Mouse (Mus musculus): Measurements from ENCODE around the gene Dll4.

The Dll4 gene

DNA sequence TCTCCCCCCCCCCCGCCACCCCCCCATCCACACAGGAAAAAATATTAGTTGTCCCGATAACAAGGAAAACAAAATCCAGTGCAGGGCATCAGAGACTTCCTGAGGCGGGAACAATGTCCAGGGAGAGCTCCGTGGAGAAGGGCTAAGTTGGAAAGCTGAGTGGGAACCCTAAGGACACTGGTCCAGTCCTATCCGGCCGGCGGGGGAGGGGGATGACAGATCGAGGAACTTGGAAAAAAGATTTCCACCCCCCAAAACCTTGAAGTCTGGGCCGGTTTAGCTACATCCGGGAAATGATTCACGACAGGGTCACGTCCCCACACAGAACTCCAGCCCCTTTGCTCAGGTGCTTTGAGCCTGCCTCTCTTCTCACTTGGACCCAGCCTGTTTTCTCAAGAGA lies 14.0 kb upstream of the Dll4 start:
- no peak for ATAC-seq (ENCODE audit: low TSS enrichment)

- no peak for ATAC-seq (ENCODE audit: low TSS enrichment)
Observed at GRCm38 (mm10) chr2:119312380-119312958, 13.1 kb upstream of the Dll4 start.

- ATAC-seq (ENCODE audit: low TSS enrichment): no peak
Observed at GRCm38 (mm10) chr2:119313780-119314479, 11.7 kb upstream of the Dll4 start.

- ATAC-seq (ENCODE audit: low TSS enrichment): 0 out of 2 replicates have a peak, but pooled peaks have one; percentile 34
Observed at GRCm38 (mm10) chr2:119314742-119315310, 10.8 kb upstream of the Dll4 start.

DNA sequence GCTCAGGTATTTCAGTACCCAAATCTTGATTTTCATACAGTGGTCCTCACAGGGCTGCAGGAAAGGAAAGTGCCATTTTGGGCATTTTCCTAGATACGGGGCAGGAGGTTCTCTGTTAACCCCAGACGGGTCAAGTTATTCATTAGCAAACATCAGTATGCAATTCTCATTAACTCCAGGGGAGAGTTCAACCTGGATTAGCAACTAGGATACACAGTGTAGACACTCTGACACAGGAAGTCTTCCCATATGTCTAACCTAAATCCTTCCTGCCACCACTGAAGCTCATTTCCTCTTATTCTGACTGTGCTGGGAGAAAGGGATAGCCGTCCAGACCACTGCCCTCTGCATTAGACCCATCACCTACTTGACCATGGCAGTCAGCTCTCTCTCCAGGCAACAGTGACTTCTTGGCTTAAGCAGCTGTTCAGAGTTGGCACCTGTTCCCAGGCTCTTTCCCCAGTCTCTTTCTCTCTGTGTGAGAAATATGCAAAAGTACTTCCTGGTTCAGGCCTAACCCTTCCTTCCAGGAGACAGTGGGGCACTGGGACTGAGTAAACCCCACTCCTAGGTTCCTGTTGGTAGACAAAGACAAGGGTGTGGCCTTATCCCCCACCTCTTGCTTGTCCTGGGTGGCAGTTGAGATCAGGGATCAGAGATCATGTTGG lies 7.4 kb upstream of the Dll4 start:
- no peak for ATAC-seq (ENCODE audit: low TSS enrichment)

- ATAC-seq (ENCODE audit: low TSS enrichment): no peak
Observed at GRCm38 (mm10) chr2:119320571-119320970, 5.0 kb upstream of the Dll4 start.

DNA sequence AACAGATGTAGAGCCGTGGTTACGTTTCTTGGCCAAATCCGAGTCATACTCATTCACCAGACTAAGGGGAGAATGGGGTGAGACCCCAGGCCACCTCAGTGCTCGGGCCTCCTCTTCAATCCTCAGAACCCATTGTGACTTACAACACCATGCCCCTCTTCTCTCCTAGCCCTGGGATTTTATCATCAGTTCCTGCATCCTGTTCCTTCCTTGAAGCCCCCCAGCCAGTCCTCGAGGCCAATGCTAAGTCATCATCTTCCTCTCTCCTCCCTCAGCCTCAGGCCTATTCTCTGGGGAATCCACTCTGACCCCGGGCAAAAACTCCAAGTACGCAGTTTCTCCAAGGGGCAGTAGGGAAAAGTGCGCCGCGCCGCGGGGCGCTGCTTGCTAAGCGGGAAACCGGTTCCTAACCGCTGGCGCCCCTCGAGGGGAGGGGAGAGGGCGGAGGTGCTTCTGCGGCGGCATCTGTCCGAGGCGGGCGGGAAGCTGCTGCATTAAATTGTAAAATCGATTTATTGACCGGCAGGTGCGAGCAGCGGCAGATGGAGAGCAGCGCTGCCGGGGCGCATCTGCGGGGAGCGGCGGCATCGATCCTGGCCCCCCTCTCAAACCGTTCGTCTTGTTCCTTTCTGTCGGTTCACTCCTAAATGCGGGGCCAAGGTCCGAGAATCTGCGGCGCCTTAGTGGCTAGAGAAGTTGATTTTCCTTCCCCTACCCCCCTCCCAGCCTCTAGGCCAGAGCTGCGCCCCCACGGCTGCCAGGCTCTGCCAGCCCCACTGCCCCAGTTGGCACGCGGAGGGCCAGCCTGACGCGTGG lies 3.6 kb upstream of the Dll4 start:
- no peak; the same call in 1 of the 2 replicates for ATAC-seq (ENCODE audit: low TSS enrichment)

DNA sequence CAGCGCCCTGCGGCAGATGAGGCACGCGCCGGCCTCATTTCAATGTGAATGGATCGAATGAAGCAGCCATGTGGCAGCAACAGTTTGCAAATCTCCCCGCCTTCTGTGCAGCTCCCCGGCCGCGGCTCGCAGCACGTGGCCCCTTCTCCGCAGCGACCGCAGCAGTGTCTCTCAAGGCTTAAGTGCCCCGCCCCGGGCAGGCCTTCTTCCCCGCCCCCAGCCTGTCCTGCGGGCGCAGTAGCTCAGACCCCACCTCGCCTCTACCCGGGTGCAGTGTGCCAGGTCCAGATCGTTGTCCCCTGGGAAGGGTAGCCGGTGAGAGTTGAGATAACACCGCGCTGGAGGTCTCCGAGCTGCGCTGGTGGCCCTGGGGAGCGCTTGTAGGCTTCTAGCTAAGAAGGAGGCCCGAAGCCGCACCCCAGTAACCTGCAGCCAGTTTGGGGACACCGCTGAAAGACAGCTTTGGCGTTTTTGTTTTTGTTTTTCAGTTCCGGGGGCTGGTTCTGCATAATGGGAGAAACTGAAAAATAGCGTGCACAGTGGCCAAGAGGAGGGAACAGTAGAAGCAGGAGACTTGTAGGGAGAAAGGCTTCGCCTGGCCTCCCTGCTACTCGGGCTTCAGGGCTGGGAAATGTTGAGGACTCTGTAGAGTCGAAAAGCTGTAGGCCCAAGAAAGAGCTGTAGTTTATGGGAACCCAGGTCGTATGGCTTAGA lies 2.8 kb upstream of the Dll4 start:
- ATAC-seq (ENCODE audit: low TSS enrichment): peak; percentile 33; the same call in 1 of the 2 replicates

- no peak for ATAC-seq (ENCODE audit: low TSS enrichment)
Observed at GRCm38 (mm10) chr2:119323866-119324575, 1.6 kb upstream of the Dll4 start.

DNA sequence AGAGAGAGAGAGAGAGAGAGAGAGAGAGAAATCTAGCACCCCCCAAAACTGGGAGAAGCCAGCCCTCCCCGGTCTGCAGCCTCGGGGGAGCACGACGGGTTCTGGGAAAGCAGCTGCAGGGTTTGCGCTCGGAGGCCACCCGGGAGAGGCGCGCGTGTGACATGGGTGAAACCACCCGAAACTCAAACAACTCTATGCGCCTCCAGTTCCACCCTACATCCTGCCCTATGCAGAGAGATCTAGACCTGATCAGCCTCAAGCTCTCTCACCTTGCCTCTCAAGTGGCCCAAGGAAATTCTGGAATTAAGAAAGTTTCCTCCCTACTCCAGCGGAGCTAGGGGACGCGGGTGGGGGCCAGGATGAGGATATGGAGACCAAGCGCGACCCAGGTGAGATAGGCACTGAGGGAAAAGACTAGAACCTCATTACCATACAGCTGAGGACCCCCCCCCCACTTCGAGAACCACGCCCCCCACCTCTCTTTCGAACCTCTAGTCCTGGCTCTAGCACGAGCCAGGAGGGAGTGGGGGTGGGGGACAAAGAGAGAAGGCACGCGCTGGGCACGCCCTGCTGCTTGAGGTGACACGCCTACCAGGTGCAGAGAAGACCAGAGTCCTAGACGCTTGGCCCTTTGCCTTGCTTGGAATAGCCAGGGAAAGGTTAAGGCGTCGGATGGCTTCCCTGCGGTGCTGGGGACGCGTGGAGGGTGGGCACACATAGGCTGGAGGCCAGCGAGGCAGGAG lies 837 bp upstream of the Dll4 start:
- no peak for ATAC-seq (ENCODE audit: low TSS enrichment)

DNA sequence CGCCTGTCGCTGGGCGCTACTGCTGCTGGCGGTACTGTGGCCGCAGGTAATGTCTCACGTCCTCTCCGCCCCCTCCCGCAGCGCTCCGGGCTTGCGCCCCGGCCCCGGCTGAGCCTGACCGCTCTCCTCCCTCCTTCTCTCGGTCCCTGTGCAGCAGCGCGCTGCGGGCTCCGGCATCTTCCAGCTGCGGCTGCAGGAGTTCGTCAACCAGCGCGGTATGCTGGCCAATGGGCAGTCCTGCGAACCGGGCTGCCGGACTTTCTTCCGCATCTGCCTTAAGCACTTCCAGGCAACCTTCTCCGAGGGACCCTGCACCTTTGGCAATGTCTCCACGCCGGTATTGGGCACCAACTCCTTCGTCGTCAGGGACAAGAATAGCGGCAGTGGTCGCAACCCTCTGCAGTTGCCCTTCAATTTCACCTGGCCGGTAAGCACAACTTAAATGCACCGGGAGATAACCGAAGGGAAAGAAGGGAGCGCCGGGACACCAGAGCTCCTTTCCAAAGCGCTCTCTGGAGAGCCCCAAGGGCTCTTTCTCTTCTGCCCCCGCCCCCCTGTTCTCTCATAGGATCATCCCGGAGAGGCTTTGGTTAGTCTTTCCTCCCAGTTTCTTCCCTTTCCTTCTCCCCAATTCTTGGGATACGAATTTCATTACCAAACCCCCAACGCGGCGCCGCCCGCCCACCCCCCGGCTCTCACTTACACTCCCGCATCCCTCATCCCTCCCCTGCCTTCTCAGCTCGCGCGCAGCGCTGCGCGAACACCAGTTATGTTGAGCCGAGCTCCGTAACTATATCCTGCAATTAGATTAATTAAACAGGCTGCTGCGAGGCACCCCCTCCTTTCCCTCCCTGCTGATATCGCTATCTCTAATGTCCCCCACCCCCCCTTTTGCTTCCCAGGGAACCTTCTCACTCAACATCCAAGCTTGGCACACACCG lies 847 bp downstream of the Dll4 start:
- peak; percentile 7; the same call in 1 of the 2 replicates for ATAC-seq (ENCODE audit: low TSS enrichment)

- ATAC-seq (ENCODE audit: low TSS enrichment): no peak
Observed at GRCm38 (mm10) chr2:119327102-119327480, 1.5 kb downstream of the Dll4 start.

DNA sequence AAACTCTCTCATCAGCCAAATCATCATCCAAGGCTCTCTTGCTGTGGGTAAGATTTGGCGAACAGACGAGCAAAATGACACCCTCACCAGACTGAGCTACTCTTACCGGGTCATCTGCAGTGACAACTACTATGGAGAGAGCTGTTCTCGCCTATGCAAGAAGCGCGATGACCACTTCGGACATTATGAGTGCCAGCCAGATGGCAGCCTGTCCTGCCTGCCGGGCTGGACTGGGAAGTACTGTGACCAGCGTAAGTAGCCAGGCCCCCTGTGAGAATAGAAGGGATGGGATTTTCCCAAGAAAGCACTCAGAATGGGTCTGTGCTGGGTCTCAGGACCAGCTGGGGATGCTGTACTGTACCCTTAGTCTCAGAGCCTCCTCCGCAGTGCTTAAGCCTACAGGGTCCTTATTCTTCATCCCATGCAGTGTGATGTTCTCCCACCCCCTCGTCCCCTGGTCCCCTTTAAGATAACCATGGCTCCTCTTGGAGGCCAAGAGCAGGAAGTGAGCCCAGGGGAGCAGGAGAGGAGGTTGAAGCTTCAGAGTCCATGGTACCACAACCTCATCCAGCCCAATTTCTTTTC lies 2.5 kb downstream of the Dll4 start:
- no peak for ATAC-seq (ENCODE audit: low TSS enrichment)

GRCm38 (mm10) chr2:119328546-119328945 lies 3.0 kb downstream of the Dll4 start:
- no peak for ATAC-seq (ENCODE audit: low TSS enrichment)

GRCm38 (mm10) chr2:119329123-119329817 lies 3.7 kb downstream of the Dll4 start:
- no peak for ATAC-seq (ENCODE audit: low TSS enrichment)

- no peak for ATAC-seq (ENCODE audit: low TSS enrichment)
Observed at GRCm38 (mm10) chr2:119330795-119331194, 5.2 kb downstream of the Dll4 start.

DNA sequence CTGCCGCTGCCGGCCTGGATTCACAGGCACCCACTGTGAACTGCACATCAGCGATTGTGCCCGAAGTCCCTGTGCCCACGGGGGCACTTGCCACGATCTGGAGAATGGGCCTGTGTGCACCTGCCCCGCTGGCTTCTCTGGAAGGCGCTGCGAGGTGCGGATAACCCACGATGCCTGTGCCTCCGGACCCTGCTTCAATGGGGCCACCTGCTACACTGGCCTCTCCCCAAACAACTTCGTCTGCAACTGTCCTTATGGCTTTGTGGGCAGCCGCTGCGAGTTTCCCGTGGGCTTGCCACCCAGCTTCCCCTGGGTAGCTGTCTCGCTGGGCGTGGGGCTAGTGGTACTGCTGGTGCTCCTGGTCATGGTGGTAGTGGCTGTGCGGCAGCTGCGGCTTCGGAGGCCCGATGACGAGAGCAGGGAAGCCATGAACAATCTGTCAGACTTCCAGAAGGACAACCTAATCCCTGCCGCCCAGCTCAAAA lies 6.6 kb downstream of the Dll4 start:
- no peak for ATAC-seq (ENCODE audit: low TSS enrichment)

DNA sequence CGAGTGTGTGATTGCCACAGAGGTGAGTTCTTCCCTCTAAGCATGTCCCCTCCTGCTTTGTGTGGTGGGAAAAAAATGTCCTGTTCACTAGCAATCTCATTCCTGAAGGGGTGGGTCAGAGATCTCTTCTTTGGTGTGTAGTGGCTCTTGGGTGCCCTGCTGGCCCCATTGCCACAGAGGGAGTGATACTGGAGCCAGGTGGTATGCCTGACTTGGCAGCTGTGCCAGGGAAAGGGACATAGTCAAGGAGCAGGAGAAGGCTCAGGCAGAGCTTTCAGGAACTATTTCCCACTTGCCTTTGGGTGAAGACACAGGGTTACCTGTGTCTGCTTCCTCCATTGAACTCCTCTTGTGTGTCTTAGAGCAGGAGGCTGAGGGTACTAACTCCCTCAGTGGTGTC lies 8.6 kb downstream of the Dll4 start:
- no peak for ATAC-seq (ENCODE audit: low TSS enrichment)

All from frontal cortex, adult (tissue).